Mouse (Mus musculus) CD8-positive naive resting alpha-beta T cell, adult 57 days (primary cell): Measurements from ENCODE around the gene Tex13a. TPM values are rescaled to one million over a fixed set of nuclear protein-coding genes. Genes with fewer than 3 reads are reported as not detected.

ENCODE experiments used
- total RNA-seq: library from RNA; stranded (reverse); gene quantifications from one replicate; pipeline ENCODE4 v1.2.4, GENCODE M21; 2023

Gene Tex13a
- total RNA-seq = not detected

GRCm38 (mm10) chrX:138209480-138209879, at the start of gene Tex13a:
Gene Tex13a (minus strand): TSS chrX:138209580.

